Mouse (Mus musculus) MEL (cell line): ENCODE results near the gene Tnfaip8l3. TPM values are rescaled to one million over a fixed set of nuclear protein-coding genes. Genes with fewer than 3 reads are reported as not detected.
"Not testable (repeated sequence)": the region's sequence is repeated elsewhere in the genome, so short reads cannot be mapped to it uniquely, and the experiment has no call there.

ENCODE experiments used
- DNase-seq: peaks from one replicate; pipeline ENCODE4 v3.0.0; 2011; ENCODE audit warnings: low read depth, low spot score
- H3K27ac ChIP-seq: 2 replicates; pipeline ENCODE4 v1.5.1; 2012; ENCODE audit warnings: low read depth, mild to moderate bottlenecking, control low read depth, low read length, moderate library complexity; ENCODE audit not compliant: control insufficient read depth
- H3K27me3 ChIP-seq, 2 experiments: fragments of 150-350 bp in 1 of 2; sonication (generic) in 1 of 2; 2 replicates each; pipeline ENCODE4 v1.6.1; 2012; ENCODE audit warnings: low read length in 2 of 2, mild to moderate bottlenecking in 2 of 2, improper control_type of control experiment in 1 of 2, moderate library complexity in 1 of 2; ENCODE audit not compliant: insufficient read depth in 2 of 2, control insufficient read depth in 1 of 2
- H3K36me3 ChIP-seq, 2 experiments: 2 replicates each; pipeline ENCODE4 v1.6.1; 2012 to 2014; ENCODE audit warnings: low read length in 2 of 2, improper control_type of control experiment in 1 of 2, inconsistent platforms in 1 of 2, mild to moderate bottlenecking in 1 of 2; ENCODE audit not compliant: insufficient read depth in 2 of 2, control insufficient read depth in 1 of 2
- H3K4me1 ChIP-seq, 2 experiments: fragments of 150-350 bp in 1 of 2; sonication (generic) in 1 of 2; 2 replicates each; pipeline ENCODE4 v1.6.1; 2012; ENCODE audit warnings: low read length in 2 of 2, improper control_type of control experiment in 1 of 2, mild to moderate bottlenecking in 1 of 2; ENCODE audit not compliant: insufficient read depth in 2 of 2, control insufficient read depth in 1 of 2
- H3K4me3 ChIP-seq, 2 experiments: fragments of 150-350 bp in 1 of 2; sonication (generic) in 1 of 2; 2 replicates each; pipeline ENCODE4 v1.5.1; 2012; ENCODE audit warnings: low read depth in 2 of 2, low read length in 2 of 2, mild to moderate bottlenecking in 2 of 2, moderate library complexity in 2 of 2, control low read depth in 1 of 2, improper control_type of control experiment in 1 of 2; ENCODE audit not compliant: control insufficient read depth in 1 of 2, insufficient read depth in 1 of 2
- H3K79me2 ChIP-seq: 2 replicates; pipeline ENCODE4 v1.6.1; 2012; ENCODE audit warnings: mild to moderate bottlenecking, low read length, moderate library complexity; ENCODE audit not compliant: control insufficient read depth, poor library complexity, insufficient read depth
- H3K9ac ChIP-seq: 2 replicates; pipeline ENCODE4 v1.6.1; 2012; ENCODE audit warnings: low read depth, mild to moderate bottlenecking, control low read depth, low read length, moderate library complexity; ENCODE audit not compliant: control insufficient read depth, poor library complexity, severe bottlenecking
- H3K9me3 ChIP-seq: fragments of 150-350 bp; sonication (generic); replicated peaks from 2 replicates; pipeline ENCODE4 v1.6.1; 2012; ENCODE audit warnings: mild to moderate bottlenecking, low read length, improper control_type of control experiment, moderate library complexity; ENCODE audit not compliant: insufficient read depth
- CHD1 ChIP-seq: IDR thresholded peaks from 2 replicates; pipeline ENCODE4 v1.6.1; 2012; ENCODE audit warnings: low read depth, mild to moderate bottlenecking, inconsistent platforms, low read length, improper control_type of control experiment
- CTCF ChIP-seq, 3 experiments: IDR thresholded peaks in 2 of 3; conservative IDR thresholded peaks in 1 of 3; 2 replicates each; pipeline ENCODE4 v1.5.1; 2011 to 2012; ENCODE audit warnings: low read length in 3 of 3, low read depth in 2 of 3, mild to moderate bottlenecking in 2 of 3, improper control_type of control experiment in 1 of 3, inconsistent platforms in 1 of 3, mixed read lengths in 1 of 3, moderate library complexity in 1 of 3; ENCODE audit not compliant: control insufficient read depth in 1 of 3, insufficient read depth in 1 of 3, poor library complexity in 1 of 3, severe bottlenecking in 1 of 3
- ETS1 ChIP-seq: IDR thresholded peaks from 2 replicates; pipeline ENCODE4 v1.6.1; 2012; ENCODE audit warnings: low read depth, mild to moderate bottlenecking, inconsistent platforms, low read length, improper control_type of control experiment, moderate library complexity
- HCFC1 ChIP-seq: IDR thresholded peaks from 2 replicates; pipeline ENCODE4 v1.6.1; 2012; ENCODE audit warnings: low read depth, mild to moderate bottlenecking, inconsistent platforms, low read length, improper control_type of control experiment, moderate library complexity
- KAT2A ChIP-seq: conservative IDR thresholded peaks from 2 replicates; pipeline ENCODE4 v1.6.1; 2012; ENCODE audit warnings: low read depth, low read length, improper control_type of control experiment, inconsistent platforms
- MAX ChIP-seq: IDR thresholded peaks from 2 replicates; pipeline ENCODE4 v1.6.1; 2011; ENCODE audit warnings: low read length, improper control_type of control experiment
- MAZ ChIP-seq: IDR thresholded peaks from 2 replicates; pipeline ENCODE4 v1.6.1; 2012; ENCODE audit warnings: low read depth, mild to moderate bottlenecking, inconsistent platforms, low read length, improper control_type of control experiment
- MEF2A ChIP-seq: IDR thresholded peaks from 2 replicates; pipeline ENCODE4 v1.6.1; 2014; ENCODE audit warnings: low read depth, mild to moderate bottlenecking, inconsistent platforms, low read length, improper control_type of control experiment; ENCODE audit not compliant: poor library complexity, insufficient replicate concordance, severe bottlenecking; ENCODE audit errors: extremely low read depth
- NELFE ChIP-seq: IDR thresholded peaks from 2 replicates; pipeline ENCODE4 v1.6.1; 2011; ENCODE audit warnings: low read depth, low read length, improper control_type of control experiment
- NRF1 ChIP-seq: IDR thresholded peaks from 2 replicates; pipeline ENCODE4 v1.6.1; 2014; ENCODE audit warnings: low read depth, mild to moderate bottlenecking, inconsistent platforms, low read length, improper control_type of control experiment, moderate library complexity; ENCODE audit not compliant: poor library complexity, insufficient read depth, severe bottlenecking
- POLR2AphosphoS5 ChIP-seq: IDR thresholded peaks from 2 replicates; pipeline ENCODE4 v1.6.1; 2012; ENCODE audit warnings: low read depth, borderline replicate concordance, mild to moderate bottlenecking, inconsistent platforms, low read length, moderate library complexity, mixed read lengths
- RAD21 ChIP-seq: IDR thresholded peaks from 2 replicates; pipeline ENCODE4 v1.6.1; 2011; ENCODE audit warnings: mild to moderate bottlenecking, low read depth, low read length, improper control_type of control experiment
- RCOR1 ChIP-seq: IDR thresholded peaks from 2 replicates; pipeline ENCODE4 v1.6.1; 2012; ENCODE audit warnings: low read depth, mild to moderate bottlenecking, inconsistent platforms, low read length, improper control_type of control experiment
- SIN3A ChIP-seq: IDR thresholded peaks from 2 replicates; pipeline ENCODE4 v1.6.1; 2012; ENCODE audit warnings: low read length, improper control_type of control experiment, inconsistent platforms
- SMC3 ChIP-seq: IDR thresholded peaks from 2 replicates; pipeline ENCODE4 v1.6.1; 2011; ENCODE audit warnings: low read depth, low read length, improper control_type of control experiment
- TAL1 ChIP-seq: IDR thresholded peaks from 2 replicates; pipeline ENCODE4 v1.6.1; 2012; ENCODE audit warnings: mild to moderate bottlenecking, inconsistent platforms, low read length, moderate library complexity, mixed read lengths
- USF1 ChIP-seq: IDR thresholded peaks from 2 replicates; pipeline ENCODE4 v1.6.1; 2014; ENCODE audit warnings: low read depth, mild to moderate bottlenecking, inconsistent platforms, low read length, improper control_type of control experiment, moderate library complexity
- USF2 ChIP-seq, 2 experiments: IDR thresholded peaks; 2 replicates each; pipeline ENCODE4 v1.6.1; 2011 to 2012; ENCODE audit warnings: improper control_type of control experiment in 2 of 2, low read length in 2 of 2, borderline replicate concordance in 1 of 2, inconsistent platforms in 1 of 2, low read depth in 1 of 2, mild to moderate bottlenecking in 1 of 2; ENCODE audit not compliant: insufficient read depth in 1 of 2
- ZMIZ1 ChIP-seq: IDR thresholded peaks from 2 replicates; pipeline ENCODE4 v1.6.1; 2012; ENCODE audit warnings: low read depth, mild to moderate bottlenecking, inconsistent platforms, low read length, improper control_type of control experiment, moderate library complexity
- ZNF384 ChIP-seq: IDR thresholded peaks from 2 replicates; pipeline ENCODE4 v1.6.1; 2012; ENCODE audit warnings: low read depth, mild to moderate bottlenecking, inconsistent platforms, low read length, improper control_type of control experiment
- polyA plus RNA-seq, 2 experiments: library from polyadenylated mRNA; stranded (reverse) in 1 of 2; unstranded in 1 of 2; fragments of >175 nt in 1 of 2; fragments of >200 nt in 1 of 2; gene quantifications; 2 replicates each; pipeline versions ENCODE4 v1.2.1 to v1.2.4; 2012; ENCODE audit warnings: low replicate concordance in 2 of 2, low read depth in 1 of 2; ENCODE audit not compliant: insufficient read length in 2 of 2, insufficient read depth in 1 of 2, missing spikeins in 1 of 2
- total RNA-seq: library from RNA; depleted of rRNA; stranded (reverse); fragments of 300-350 nt; gene quantifications from 2 replicates; pipeline ENCODE4 v1.2.3, GENCODE M21; 2012

Gene Tnfaip8l3
- total and polyA plus RNA-seq, 3 experiments, result not detected

DNA sequence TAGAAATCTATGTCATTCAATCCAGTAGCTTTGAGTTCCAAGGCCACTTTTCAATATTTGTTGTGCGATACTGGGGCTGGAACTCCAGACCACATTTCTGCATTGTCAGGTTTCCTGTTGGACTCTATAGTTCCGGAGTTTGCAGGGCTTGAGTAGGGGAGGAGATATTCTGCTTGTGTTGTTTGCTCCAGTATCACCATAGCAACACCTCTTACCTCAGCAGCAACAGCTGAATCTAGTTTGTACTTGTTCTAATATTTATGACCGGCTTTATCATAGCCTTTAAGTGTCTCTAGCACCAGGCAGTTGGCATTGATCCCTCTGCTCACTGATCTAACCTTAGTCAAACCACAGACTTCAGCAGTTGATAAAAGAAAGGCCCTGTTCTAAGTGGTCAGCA is 45.4 kb downstream of the Tnfaip8l3 start:
- no peaks in the 10 kb centered on the region for H3K79me2 ChIP-seq
- H3K27me3 ChIP-seq, result no peaks in the 10 kb centered on the region
- H3K9ac ChIP-seq, result no peak overlapping the region
- TF ChIP-seq KAT2A, result no peak
- no peak for TF ChIP-seq NELFE
- TF ChIP-seq TAL1, result no peak
- no peak for TF ChIP-seq RAD21
- no peak for TF ChIP-seq ETS1
- TF ChIP-seq MEF2A, result no peak
- no peak for TF ChIP-seq MAX
- no peak for TF ChIP-seq USF2 (IDR thresholded peaks at IDR 0.05; ENCODE audit: borderline replicate concordance in 1 of 2, insufficient read depth in 1 of 2, low read depth in 1 of 2, low read length in 2 of 2)
- TF ChIP-seq CTCF (IDR thresholded peaks at IDR 0.05 in 2 of 3, conservative IDR thresholded peaks at IDR 0.05 in 1 of 3; ENCODE audit: control insufficient read depth in 1 of 3, insufficient read depth in 1 of 3, low read depth in 2 of 3, low read length in 3 of 3, poor library complexity in 1 of 3, severe bottlenecking in 1 of 3), result no peak
- no peak for TF ChIP-seq RCOR1
- TF ChIP-seq CHD1, result no peak
- TF ChIP-seq USF1, result no peak
- no peak for TF ChIP-seq SIN3A
- no peak for TF ChIP-seq HCFC1
- no peak for TF ChIP-seq POLR2AphosphoS5
- no peak for TF ChIP-seq NRF1
- no peak for TF ChIP-seq MAZ
- no peak for TF ChIP-seq ZNF384
- no peak for TF ChIP-seq ZMIZ1
- TF ChIP-seq, all 39 proteins: peak for 0
- no peak for DNase-seq
- no peaks in the 10 kb centered on the region for H3K9me3 ChIP-seq
- H3K27ac ChIP-seq, result no peak overlapping the region
- H3K4me3 ChIP-seq, result no peak overlapping the region
- no peaks in the 10 kb centered on the region for H3K4me1 ChIP-seq
- no peaks in the 10 kb centered on the region for H3K36me3 ChIP-seq

DNA sequence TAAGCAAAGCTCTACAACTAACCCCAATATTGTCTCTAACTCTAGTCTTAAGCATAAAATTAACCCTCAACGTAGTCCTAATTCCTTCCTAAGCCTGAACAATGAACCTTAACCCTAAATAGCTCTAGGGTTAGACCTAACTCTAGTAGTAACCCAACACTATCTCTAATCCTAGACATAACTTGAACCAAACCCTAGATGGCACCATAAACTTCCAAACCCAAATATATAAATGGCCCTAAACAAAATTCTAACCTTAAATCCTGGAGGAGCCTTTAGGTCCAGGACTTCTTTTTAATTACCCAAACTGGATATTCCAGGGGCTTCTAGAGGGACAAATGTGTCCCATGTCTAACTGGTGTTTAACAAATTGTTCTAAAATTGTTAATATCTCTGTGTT is 73.7 kb downstream of the Tnfaip8l3 start:
- Histone ChIP-seq H3K9me3 (no peaks in the 10 kb centered on the region), H3K4me3 (no peak overlapping the region), H3K79me2 (no peaks in the 10 kb centered on the region), H3K27me3 (no peaks in the 10 kb centered on the region), H3K4me1 (no peaks in the 10 kb centered on the region), H3K36me3 (no peaks in the 10 kb centered on the region), H3K9ac (no peak overlapping the region), H3K27ac (no peak overlapping the region)
- no peak for TF ChIP-seq SMC3
- TF ChIP-seq RAD21, result peak; percentile 13
- no peak for DNase-seq

- not testable (repeated sequence) for H3K27me3 ChIP-seq, H3K9ac ChIP-seq, DNase-seq, H3K27ac ChIP-seq, H3K4me1 ChIP-seq, H3K9me3 ChIP-seq, H3K36me3 ChIP-seq, H3K4me3 ChIP-seq, H3K79me2 ChIP-seq
These were observed 75.6 kb downstream of the Tnfaip8l3 start for GRCm38 (mm10) chr9:53992567-53992966.
